Mouse (Mus musculus): ENCODE measurements at regions not wholly inside any gene's neighbourhood (a gene's known extent, or its start where the extent isn't known, plus 50 kb on each side); places are given as distances from the start of the nearest gene placed in this dataset.

GRCm38 (mm10) chr13:83001118-83001517, 502.7 kb upstream of the Mef2c start:
- H3K79me2 ChIP-seq (replicated peaks; ENCODE audit: control insufficient read depth, extremely low read depth, insufficient read depth, poor library complexity, severe bottlenecking): no peaks in the 10 kb centered on the region
- no peak overlapping the region for H3K9ac ChIP-seq (ENCODE audit: insufficient read depth, low read depth)
- in situ Hi-C loops (cut with MboI; ENCODE audit: low pct_ligation_motif_present, low pct_unique_long_range_greater_than_20kb, low sequenced_read_pairs) (no loop called here), dilution Hi-C loops (cut with MboI; ENCODE audit: extremely low pct_ligation_motif_present, extremely low pct_unique_long_range_greater_than_20kb, low sequenced_read_pairs) (no loop called here)
- no peak for DNase-seq (ENCODE audit: extremely low read depth)
- H3K36me3 ChIP-seq (replicated peaks in 1 of 2; ENCODE audit: control insufficient read depth in 1 of 2, insufficient read depth in 1 of 2, low read length in 1 of 2): no peaks in the 10 kb centered on the region
- no peak for TF ChIP-seq MAFK (IDR thresholded peaks at IDR 0.05; ENCODE audit: insufficient replicate concordance, low read length)
- no peak for TF ChIP-seq NRF1 (IDR thresholded peaks at IDR 0.05; ENCODE audit: low read depth, low read length)
- TF ChIP-seq MAZ (IDR thresholded peaks at IDR 0.05; ENCODE audit: low read depth, low read length): no peak
- TF ChIP-seq SIN3A (IDR thresholded peaks at IDR 0.05; ENCODE audit: low read length): no peak
- no peak for TF ChIP-seq POLR2AphosphoS2 (IDR thresholded peaks at IDR 0.05; ENCODE audit: low read depth, low read length)
- no peak for TF ChIP-seq CHD2 (IDR thresholded peaks at IDR 0.05; ENCODE audit: low read length)
- TF ChIP-seq SMC3 (IDR thresholded peaks at IDR 0.05; ENCODE audit: low read depth, low read length): no peak
- no peak for TF ChIP-seq ELF1 (IDR thresholded peaks at IDR 0.05; ENCODE audit: low read depth, low read length)
- no peak for TF ChIP-seq PAX5 (IDR thresholded peaks at IDR 0.05; ENCODE audit: low read length)
- no peak for TF ChIP-seq E2F4 (IDR thresholded peaks at IDR 0.05; ENCODE audit: insufficient replicate concordance, low read depth, low read length)
- TF ChIP-seq MXI1 (IDR thresholded peaks at IDR 0.05; ENCODE audit: low read depth, low read length): no peak
- TF ChIP-seq ZKSCAN1 (IDR thresholded peaks at IDR 0.05; ENCODE audit: borderline replicate concordance, low read depth, low read length): no peak
- TF ChIP-seq NELFE (IDR thresholded peaks at IDR 0.05; ENCODE audit: low read depth, low read length): no peak
- TF ChIP-seq HCFC1 (IDR thresholded peaks at IDR 0.05; ENCODE audit: low read depth, low read length): no peak
- no peak for TF ChIP-seq IRF4 (IDR thresholded peaks at IDR 0.05; ENCODE audit: low read depth, low read length)
- no peak overlapping the region for H3K27ac ChIP-seq (ENCODE audit: insufficient read depth, low read depth)
- H3K9me3 ChIP-seq (replicated peaks; ENCODE audit: low read length): no peaks in the 10 kb centered on the region
- no peaks in the 10 kb centered on the region for H3K27me3 ChIP-seq (replicated peaks)
- H3K4me3 ChIP-seq (replicated peaks in 1 of 3; ENCODE audit: low read depth in 2 of 3, low read length in 2 of 3, poor library complexity in 1 of 3): no peak overlapping the region
- no peak overlapping the region for H3K4me2 ChIP-seq (ENCODE audit: insufficient read depth, low read depth, poor library complexity, severe bottlenecking)
- no peaks in the 10 kb centered on the region for H3K4me1 ChIP-seq (ENCODE audit: control insufficient read depth in 1 of 2, insufficient read depth in 2 of 2)

- Histone ChIP-seq H3K79me2 (replicated peaks; ENCODE audit: control insufficient read depth, extremely low read depth, insufficient read depth, poor library complexity, severe bottlenecking) (no peaks in the 10 kb centered on the region), H3K4me1 (ENCODE audit: control insufficient read depth in 1 of 2, insufficient read depth in 2 of 2) (no peaks in the 10 kb centered on the region), H3K4me2 (ENCODE audit: insufficient read depth, low read depth, poor library complexity, severe bottlenecking) (no peak overlapping the region), H3K9ac (ENCODE audit: insufficient read depth, low read depth) (no peak overlapping the region), H3K27me3 (replicated peaks) (no peaks in the 10 kb centered on the region), H3K27ac (ENCODE audit: insufficient read depth, low read depth) (no peak overlapping the region), H3K9me3 (replicated peaks; ENCODE audit: low read length) (no peaks in the 10 kb centered on the region), H3K4me3 (replicated peaks in 1 of 3; ENCODE audit: low read depth in 2 of 3, low read length in 2 of 3, poor library complexity in 1 of 3) (no peak overlapping the region), H3K36me3 (replicated peaks in 1 of 2; ENCODE audit: control insufficient read depth in 1 of 2, insufficient read depth in 1 of 2, low read length in 1 of 2) (no peaks in the 10 kb centered on the region)
- dilution Hi-C loops (cut with MboI; ENCODE audit: extremely low pct_ligation_motif_present, extremely low pct_unique_long_range_greater_than_20kb, low sequenced_read_pairs): no loop called here
- TF ChIP-seq NRF1 (IDR thresholded peaks at IDR 0.05; ENCODE audit: low read depth, low read length) (no peak), MAZ (IDR thresholded peaks at IDR 0.05; ENCODE audit: low read depth, low read length) (no peak), CTCF (conservative IDR thresholded peaks at IDR 0.05 in 1 of 2, IDR thresholded peaks at IDR 0.05 in 1 of 2; ENCODE audit: low read depth in 2 of 2, low read length in 2 of 2) (no peak), TCF12 (IDR thresholded peaks at IDR 0.05; ENCODE audit: low read depth, low read length) (no peak), USF1 (IDR thresholded peaks at IDR 0.05; ENCODE audit: low read depth, low read length) (no peak), SIN3A (IDR thresholded peaks at IDR 0.05; ENCODE audit: low read length) (no peak), KAT2A (IDR thresholded peaks at IDR 0.05; ENCODE audit: insufficient replicate concordance, low read length) (no peak), MYC (IDR thresholded peaks at IDR 0.05; ENCODE audit: low read depth, low read length) (no peak), IRF4 (IDR thresholded peaks at IDR 0.05; ENCODE audit: low read depth, low read length) (no peak), POLR2AphosphoS2 (IDR thresholded peaks at IDR 0.05; ENCODE audit: low read depth, low read length) (no peak), GABPA (IDR thresholded peaks at IDR 0.05; ENCODE audit: insufficient replicate concordance, low read depth, low read length) (no peak), UBTF (IDR thresholded peaks at IDR 0.05; ENCODE audit: low read depth, low read length) (no peak)
- DNase-seq (ENCODE audit: extremely low read depth): no peak
- in situ Hi-C loops (cut with MboI; ENCODE audit: low pct_ligation_motif_present, low pct_unique_long_range_greater_than_20kb, low sequenced_read_pairs): no loop called here
Measured at GRCm38 (mm10) chr13:83016686-83017085, 487.1 kb upstream of the Mef2c start.
